10 mouse cellular contexts compared by ENCODE assay signal in the genomic region with DNA sequence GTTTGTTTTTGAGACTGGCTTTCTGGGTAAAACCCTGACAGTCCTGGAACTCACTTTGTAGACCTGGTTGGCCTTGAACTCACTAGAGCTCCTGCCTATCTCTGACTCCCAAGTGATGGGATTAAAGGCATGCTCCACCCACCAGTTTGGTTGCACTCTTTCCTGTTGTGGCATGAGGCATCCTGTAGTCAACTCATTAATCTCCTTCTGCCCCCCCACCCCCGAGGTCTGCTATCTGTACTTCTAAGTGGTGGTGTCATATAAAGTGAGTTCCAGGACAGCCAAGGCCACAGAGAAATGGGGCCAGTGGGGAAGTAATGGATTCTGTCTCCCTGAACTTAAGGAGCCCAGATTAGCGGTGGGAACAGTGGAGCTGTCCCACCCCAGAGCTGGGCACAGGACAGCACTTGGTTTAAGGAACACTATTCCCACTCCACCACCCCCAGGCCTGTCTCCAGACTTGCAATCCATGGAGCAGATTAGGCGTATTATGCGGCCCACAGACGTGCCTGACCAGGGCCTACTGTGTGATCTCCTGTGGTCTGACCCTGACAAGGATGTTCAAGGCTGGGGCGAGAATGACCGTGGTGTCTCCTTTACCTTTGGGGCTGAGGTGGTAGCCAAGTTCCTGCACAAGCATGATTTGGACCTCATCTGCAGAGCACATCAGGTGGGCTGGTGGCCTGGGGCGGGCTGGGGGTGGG. TPM values are rescaled to one million over a fixed set of nuclear protein-coding genes. Genes with fewer than 3 reads are reported as not detected.
DNase-seq lines count a peak whose midpoint lies in the region; ATAC-seq and TF ChIP-seq lines count a peak whose summit lies in the region.
"Had no signal": no experiment of that assay in that cellular context is flagged by ENCODE, and none has a peak within 500 bp of the region (broad histone marks: within the 10 kb centered on the region; RNA-seq: fewer than 3 reads in every experiment).

No protein-coding gene starts in this region.

- no peaks in the 10 kb centered on the region for H3K9me3 ChIP-seq in heart, embryonic 14.5 days (ENCODE audit: control insufficient read depth, low read length)
- no peaks in the 10 kb centered on the region for H3K9me3 ChIP-seq in midbrain, embryonic 15.5 days
- H3K9me3 ChIP-seq in midbrain, embryonic 14.5 days (ENCODE audit: control insufficient read depth, low read length): no peaks in the 10 kb centered on the region

- 71% methylated on average over 8 of the region's 8 CpGs for WGBS in heart, embryonic 14.5 days
- WGBS in heart, adult 2 months: 78% methylated on average over 8 of the region's 8 CpGs
- WGBS in midbrain, embryonic 15.5 days: 83% methylated on average over 8 of the region's 8 CpGs
- WGBS in midbrain, embryonic 14.5 days: 92% methylated on average over 8 of the region's 8 CpGs

- H3K9ac ChIP-seq in heart, embryonic 14.5 days (ENCODE audit: low read length): peak overlapping the region; percentile 16; the same call in 1 of the 2 replicates
- H3K9ac ChIP-seq in heart, adult 2 months (ENCODE audit: low read depth, low read length): no peak overlapping the region
- no peak overlapping the region for H3K9ac ChIP-seq in midbrain, embryonic 15.5 days
- no peak overlapping the region for H3K9ac ChIP-seq in midbrain, embryonic 14.5 days (replicated peaks; ENCODE audit: low read length)

- H3K79me2 ChIP-seq in heart, adult 2 months (replicated peaks; ENCODE audit: control insufficient read depth, insufficient read depth, low read length): peaks cover 5% of the 10 kb centered on the region; the same call in 1 of the 2 replicates
- peaks cover 18% of the 10 kb centered on the region for H3K79me2 ChIP-seq in myocyte (ENCODE audit: control insufficient read depth, insufficient read depth)

- H3K36me3 ChIP-seq in heart, embryonic 14.5 days (ENCODE audit: control insufficient read depth, insufficient read depth, low read length): peaks cover 57% of the 10 kb centered on the region
- peaks cover 12% of the 10 kb centered on the region for H3K36me3 ChIP-seq in heart, adult 2 months (ENCODE audit: control insufficient read depth, insufficient read depth, low read length)
- H3K36me3 ChIP-seq in midbrain, embryonic 15.5 days (replicated peaks): peaks cover 28% of the 10 kb centered on the region
- H3K36me3 ChIP-seq in midbrain, embryonic 14.5 days (ENCODE audit: control insufficient read depth, insufficient read depth, low read length): peaks cover 50% of the 10 kb centered on the region
- peaks cover 23% of the 10 kb centered on the region for H3K36me3 ChIP-seq in myocyte (ENCODE audit: control insufficient read depth, insufficient read depth)

- TF ChIP-seq POLR2A in heart, adult 2 months (IDR thresholded peaks at IDR 0.05; ENCODE audit: insufficient read depth, low read depth, low read length): no peak
- TF ChIP-seq POLR2A in myocyte (IDR thresholded peaks at IDR 0.05; ENCODE audit: insufficient read length, low read depth): peak; percentile 26

- no peak for TF ChIP-seq EP300 in heart, adult 2 months (IDR thresholded peaks at IDR 0.05; ENCODE audit: insufficient read depth, low read depth, low read length)

- no peak overlapping the region for H3K27ac ChIP-seq in heart, embryonic 14.5 days (replicated peaks in 1 of 2; ENCODE audit: control insufficient read depth in 1 of 2, insufficient read depth in 1 of 2, low read depth in 2 of 2, low read length in 2 of 2)
- H3K27ac ChIP-seq in heart, adult 2 months: no peak overlapping the region
- H3K27ac ChIP-seq in midbrain, embryonic 15.5 days: no peak overlapping the region
- H3K27ac ChIP-seq in midbrain, embryonic 14.5 days (replicated peaks; ENCODE audit: low read depth, low read length): no peak overlapping the region

- H3K4me1 ChIP-seq in heart, embryonic 14.5 days (ENCODE audit: control insufficient read depth in 2 of 2, insufficient read depth in 2 of 2, low read length in 2 of 2): peaks cover 16 to 32% of the 10 kb centered on the region in 2 experiments
- peaks cover 10% of the 10 kb centered on the region for H3K4me1 ChIP-seq in heart, adult 2 months (ENCODE audit: control insufficient read depth, insufficient read depth, low read length)
- peaks cover 24% of the 10 kb centered on the region for H3K4me1 ChIP-seq in midbrain, embryonic 15.5 days
- peaks cover 11% of the 10 kb centered on the region for H3K4me1 ChIP-seq in midbrain, embryonic 14.5 days (ENCODE audit: control insufficient read depth, insufficient read depth, low read length)

- peak; percentile 59 for DNase-seq in adrenal gland, adult 2 months
- no peak for DNase-seq in adrenal gland, postnatal 25 days
- no peak for DNase-seq in heart, adult 2 months
- DNase-seq in midbrain, embryonic 14.5 days: no peak
- DNase-seq in thymus, postnatal 10 days (ENCODE audit: low spot score in 2 of 2): no peak
- DNase-seq: cerebellum, adult 18-20 months; kidney, postnatal 14 days had no signal

- H3K27me3 ChIP-seq in heart, embryonic 14.5 days (ENCODE audit: control insufficient read depth, insufficient read depth, low read length): no peaks in the 10 kb centered on the region
- H3K27me3 ChIP-seq in heart, adult 2 months (ENCODE audit: control insufficient read depth, insufficient read depth, low read length): no peaks in the 10 kb centered on the region
- H3K27me3 ChIP-seq in midbrain, embryonic 15.5 days (replicated peaks): no peaks in the 10 kb centered on the region
- no peaks in the 10 kb centered on the region for H3K27me3 ChIP-seq in midbrain, embryonic 14.5 days (ENCODE audit: control insufficient read depth, insufficient read depth, low read length)
- no peaks in the 10 kb centered on the region for H3K27me3 ChIP-seq in myocyte (ENCODE audit: control insufficient read depth, insufficient read depth, insufficient read length)

- H3ac ChIP-seq in myocyte (ENCODE audit: control insufficient read depth, insufficient read length): no peak overlapping the region

- H3K4me2 ChIP-seq in heart, embryonic 14.5 days (ENCODE audit: low read length): no peak overlapping the region; the same call in 1 of the 2 replicates
- H3K4me2 ChIP-seq in midbrain, embryonic 15.5 days: peak overlapping the region; percentile 93
- no peak overlapping the region for H3K4me2 ChIP-seq in midbrain, embryonic 14.5 days (ENCODE audit: low read length)
- H3K4me2 ChIP-seq in myocyte (ENCODE audit: low read depth): peak overlapping the region; percentile 99

- H3K4me3 ChIP-seq in heart, embryonic 14.5 days (ENCODE audit: control insufficient read depth in 1 of 2, insufficient read depth in 1 of 2, low read depth in 1 of 2, low read length in 2 of 2): no peak overlapping the region
- H3K4me3 ChIP-seq in heart, adult 2 months: no peak overlapping the region
- H3K4me3 ChIP-seq in midbrain, embryonic 15.5 days: no peak overlapping the region
- H3K4me3 ChIP-seq in midbrain, embryonic 14.5 days (replicated peaks; ENCODE audit: low read depth, low read length): no peak overlapping the region
- H3K4me3 ChIP-seq in myocyte: no peak overlapping the region

- intact Hi-C loops in heart, adult 2 months (cut with DNase I): no loop called here

- TF ChIP-seq CTCF in heart, adult 2 months (IDR thresholded peaks at IDR 0.05): no peak

- no peak for ATAC-seq in heart, embryonic 14.5 days (ENCODE audit: insufficient number of reproducible peaks, insufficient read depth, low FRiP score, low read depth)
- no peak for ATAC-seq in midbrain, embryonic 15.5 days (replicated peaks)
- no peak for ATAC-seq in midbrain, embryonic 14.5 days (ENCODE audit: low FRiP score, low TSS enrichment)

RNA-seq across cellular contexts. Expression of a gene that starts 2.3 kb away (rescaled TPM):
- 100 to 1,000 TPM; 342 to 392 TPM for total RNA-seq in adrenal gland, adult 2 months (2021)
- polyA plus RNA-seq in adrenal gland, adult 2 months (2012; rRNA removed): 443 and 514 TPM in 2 replicates
- 373 and 392 TPM in 2 replicates for total RNA-seq in adrenal gland, postnatal 25 days (2021)
- polyA plus RNA-seq in heart, embryonic 14.5 days (2014; fragmentation: Nextera tagmentation; extraction: Ambion mirVana): 708 and 757 TPM in 2 replicates
- total RNA-seq in heart, adult 2 months (2021): 100 to 1,000 TPM; 272 to 313 TPM
- 406 and 497 TPM in 2 replicates for polyA plus RNA-seq in heart, adult 2 months (2012; rRNA removed)
- 537 and 571 TPM in 2 replicates for polyA plus RNA-seq in midbrain, embryonic 15.5 days (2015; fragmentation: Nextera tagmentation; extraction: Ambion mirVana)
- 591 and 597 TPM in 2 replicates for polyA plus RNA-seq in midbrain, embryonic 14.5 days (2014; fragmentation: Nextera tagmentation; extraction: Ambion mirVana)
- 702 TPM for polyA plus RNA-seq in myocyte (2012; fragmentation: generic; extraction: Trizol)

RNA-seq across cellular contexts. Expression of a gene that starts 3.1 kb away (rescaled TPM):
- total RNA-seq in adrenal gland, adult 2 months (2021): under 1 TPM in 1 of 2 experiments, not detected in 1; 0.97 TPM
- polyA plus RNA-seq in adrenal gland, adult 2 months (2012; rRNA removed): 2.1 and 4.8 TPM in 2 replicates
- total RNA-seq in adrenal gland, postnatal 25 days (2021): 1.0 TPM in 1 of 2 replicates, not detected in the other
- 2.2 and 2.6 TPM in 2 replicates for polyA plus RNA-seq in heart, embryonic 14.5 days (2014; fragmentation: Nextera tagmentation; extraction: Ambion mirVana)
- 10 to 100 TPM; 12.4 to 14.4 TPM for total RNA-seq in heart, adult 2 months (2021)
- polyA plus RNA-seq in heart, adult 2 months (2012; rRNA removed): 13.7 and 15.8 TPM in 2 replicates
- 0.38 and 0.93 TPM in 2 replicates for polyA plus RNA-seq in midbrain, embryonic 15.5 days (2015; fragmentation: Nextera tagmentation; extraction: Ambion mirVana)
- polyA plus RNA-seq in midbrain, embryonic 14.5 days (2014; fragmentation: Nextera tagmentation; extraction: Ambion mirVana): 0.54 and 0.94 TPM in 2 replicates
- 0.67 TPM for polyA plus RNA-seq in myocyte (2012; fragmentation: generic; extraction: Trizol)

RNA-seq across cellular contexts. Expression of a gene that starts 7.3 kb away (rescaled TPM):
- 10 to 100 TPM in 1 of 2 experiments, 1 to 10 TPM in 1; 6.9 to 12.3 TPM for total RNA-seq in adrenal gland, adult 2 months (2021)
- polyA plus RNA-seq in adrenal gland, adult 2 months (2012; rRNA removed): 16.4 and 17.2 TPM in 2 replicates
- 10.1 and 10.8 TPM in 2 replicates for total RNA-seq in adrenal gland, postnatal 25 days (2021)
- 17.4 and 18.5 TPM in 2 replicates for polyA plus RNA-seq in heart, embryonic 14.5 days (2014; fragmentation: Nextera tagmentation; extraction: Ambion mirVana)
- total RNA-seq in heart, adult 2 months (2021): 1 to 10 TPM; 4.1 to 4.4 TPM
- 13.5 and 13.9 TPM in 2 replicates for polyA plus RNA-seq in heart, adult 2 months (2012; rRNA removed)
- polyA plus RNA-seq in midbrain, embryonic 15.5 days (2015; fragmentation: Nextera tagmentation; extraction: Ambion mirVana): 23.7 and 24.9 TPM in 2 replicates
- 20.3 and 22.7 TPM in 2 replicates for polyA plus RNA-seq in midbrain, embryonic 14.5 days (2014; fragmentation: Nextera tagmentation; extraction: Ambion mirVana)
- 16.7 TPM for polyA plus RNA-seq in myocyte (2012; fragmentation: generic; extraction: Trizol)

RNA-seq across cellular contexts. Expression of a gene that starts 18.9 kb away (rescaled TPM):
- 1 to 10 TPM; 2.9 to 5.8 TPM for total RNA-seq in adrenal gland, adult 2 months (2021)
- polyA plus RNA-seq in adrenal gland, adult 2 months (2012; rRNA removed): 3.8 and 5.1 TPM in 2 replicates
- 2.6 and 4.1 TPM in 2 replicates for total RNA-seq in adrenal gland, postnatal 25 days (2021)
- polyA plus RNA-seq in heart, embryonic 14.5 days (2014; fragmentation: Nextera tagmentation; extraction: Ambion mirVana): 6.5 and 8.7 TPM in 2 replicates
- total RNA-seq in heart, adult 2 months (2021): 10 to 100 TPM; 24.4 to 27.0 TPM
- polyA plus RNA-seq in heart, adult 2 months (2012; rRNA removed): 78.0 and 79.1 TPM in 2 replicates
- 5.9 and 6.9 TPM in 2 replicates for polyA plus RNA-seq in midbrain, embryonic 15.5 days (2015; fragmentation: Nextera tagmentation; extraction: Ambion mirVana)
- polyA plus RNA-seq in midbrain, embryonic 14.5 days (2014; fragmentation: Nextera tagmentation; extraction: Ambion mirVana): 3.9 and 6.0 TPM in 2 replicates
- polyA plus RNA-seq in myocyte (2012; fragmentation: generic; extraction: Trizol): 8.2 TPM

RNA-seq across cellular contexts. Expression of a gene that starts 19.9 kb away (rescaled TPM):
- 1 to 10 TPM; 5.5 to 9.0 TPM for total RNA-seq in adrenal gland, adult 2 months (2021)
- 16.3 and 19.3 TPM in 2 replicates for polyA plus RNA-seq in adrenal gland, adult 2 months (2012; rRNA removed)
- 11.0 and 14.5 TPM in 2 replicates for total RNA-seq in adrenal gland, postnatal 25 days (2021)
- 0.78 and 1.2 TPM in 2 replicates for polyA plus RNA-seq in heart, embryonic 14.5 days (2014; fragmentation: Nextera tagmentation; extraction: Ambion mirVana)
- 1 to 10 TPM in 1 of 2 experiments, under 1 TPM in 1; 0.55 to 1.0 TPM for total RNA-seq in heart, adult 2 months (2021)
- polyA plus RNA-seq in heart, adult 2 months (2012; rRNA removed): 2.8 and 5.4 TPM in 2 replicates
- polyA plus RNA-seq in midbrain, embryonic 15.5 days (2015; fragmentation: Nextera tagmentation; extraction: Ambion mirVana): 0.79 and 0.88 TPM in 2 replicates
- 0.08 and 0.46 TPM in 2 replicates for polyA plus RNA-seq in midbrain, embryonic 14.5 days (2014; fragmentation: Nextera tagmentation; extraction: Ambion mirVana)
- 11.5 TPM for polyA plus RNA-seq in myocyte (2012; fragmentation: generic; extraction: Trizol)

Comparison
In these comparisons a context has a peak if more than half of its experiments do, and no peak if none do; other contexts are left out.
1. H3K4me2 ChIP-seq: peak in midbrain, embryonic 15.5 days (single experiment) and myocyte (single experiment); none in heart, embryonic 14.5 days (single experiment) and midbrain, embryonic 14.5 days (single experiment).